ENCODE assay signal across 34 mouse cellular contexts in the genomic region with DNA sequence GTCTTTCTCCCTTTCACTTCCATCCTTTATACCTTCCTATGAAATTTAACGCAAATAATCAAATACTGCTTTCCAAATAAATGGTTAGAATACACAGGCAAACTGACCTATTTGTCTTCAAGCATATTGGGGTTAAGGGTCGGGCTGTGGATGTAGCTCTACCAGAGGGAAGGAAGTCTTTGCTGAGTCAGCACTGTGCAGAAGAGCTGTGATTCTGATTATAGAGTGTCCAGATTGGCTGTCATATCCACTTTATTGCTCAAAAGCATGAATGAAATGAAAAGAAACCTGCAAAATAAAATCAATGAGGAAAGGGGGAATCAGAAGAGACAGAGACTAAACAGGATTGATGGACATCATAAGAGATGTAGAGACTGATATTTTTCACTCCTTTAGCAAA.
"Had no signal": no experiment of that assay in that cellular context is flagged by ENCODE, and none has a peak within 500 bp of the region (broad histone marks: within the 10 kb centered on the region; RNA-seq: fewer than 3 reads in every experiment).

No protein-coding gene starts in this region.

- ATAC-seq: hindbrain, embryonic 16.5 days; hindbrain, postnatal 0 days; inflammation-experienced regulatory T-cells, adult 6 months; intestine, embryonic 15.5 days; intestine, embryonic 16.5 days; intestine, postnatal 0 days had no signal

- H3K4me3 ChIP-seq: heart, embryonic 12.5 days; heart, embryonic 13.5 days; heart, embryonic 15.5 days; hindbrain, embryonic 10.5 days; hindbrain, embryonic 12.5 days; hindbrain, embryonic 13.5 days; hindbrain, embryonic 15.5 days; intestine, embryonic 15.5 days; layer of hippocampus, adult 2 months; left cerebral cortex, adult 2 months had no signal

- H3K27ac ChIP-seq: heart, embryonic 13.5 days; heart, embryonic 15.5 days; hindbrain, embryonic 10.5 days; hindbrain, embryonic 12.5 days; hindbrain, embryonic 13.5 days; hindbrain, embryonic 14.5 days; hindbrain, embryonic 15.5 days; hindbrain, postnatal 0 days; intestine, embryonic 15.5 days; kidney, postnatal 0 days; layer of hippocampus, adult 2 months; left cerebral cortex, adult 2 months had no signal

- H3K36me3 ChIP-seq: heart, embryonic 12.5 days; heart, embryonic 13.5 days; heart, embryonic 15.5 days; hindbrain, embryonic 10.5 days; hindbrain, embryonic 12.5 days; hindbrain, embryonic 13.5 days; hindbrain, embryonic 15.5 days; intestine, embryonic 15.5 days had no signal

- DNase-seq: heart, postnatal 10 days; heart, postnatal 14 days; heart, postnatal 36 days; heart, postnatal 4 days; kidney, adult 11 months; kidney, adult 18-20 months; kidney, adult 2 months; kidney, adult 8-10 months; kidney, adult 9 months; kidney, postnatal 10 days; kidney, postnatal 14 days; kidney, postnatal 25 days; kidney, postnatal 36 days; kidney, postnatal 4 days; layer of hippocampus, adult 9-11 months; layer of hippocampus, postnatal 36 days had no signal

- H3K27me3 ChIP-seq: heart, embryonic 12.5 days; heart, embryonic 13.5 days; heart, embryonic 15.5 days; hindbrain, embryonic 12.5 days; hindbrain, embryonic 13.5 days; hindbrain, embryonic 15.5 days; intestine, embryonic 15.5 days had no signal

- H3K9ac ChIP-seq: heart, embryonic 12.5 days; heart, embryonic 13.5 days; heart, embryonic 15.5 days; hindbrain, embryonic 12.5 days; hindbrain, embryonic 13.5 days; hindbrain, embryonic 14.5 days; hindbrain, embryonic 15.5 days; intestine, embryonic 15.5 days had no signal

- H3K9me3 ChIP-seq: heart, embryonic 12.5 days; heart, embryonic 13.5 days; heart, embryonic 15.5 days; hindbrain, embryonic 10.5 days; hindbrain, embryonic 12.5 days; hindbrain, embryonic 13.5 days; hindbrain, embryonic 15.5 days; intestine, embryonic 15.5 days had no signal

- H3K4me1 ChIP-seq: heart, embryonic 12.5 days; heart, embryonic 13.5 days; heart, embryonic 15.5 days; hindbrain, embryonic 10.5 days; hindbrain, embryonic 12.5 days; hindbrain, embryonic 13.5 days; hindbrain, embryonic 15.5 days; intestine, embryonic 15.5 days had no signal

- H3K4me2 ChIP-seq: heart, embryonic 11.5 days; heart, embryonic 12.5 days; heart, embryonic 13.5 days; heart, embryonic 15.5 days; hindbrain, embryonic 12.5 days; hindbrain, embryonic 13.5 days; hindbrain, embryonic 14.5 days; hindbrain, embryonic 15.5 days; intestine, embryonic 15.5 days had no signal
